Mouse (Mus musculus): ENCODE measurements at regions not wholly inside any gene's neighbourhood (a gene's known extent, or its start where the extent isn't known, plus 50 kb on each side); places are given as distances from the start of the nearest gene placed in this dataset.

- Histone ChIP-seq H3K4me3 (ENCODE audit: control insufficient read depth in 1 of 2, insufficient read depth in 1 of 2, low read depth in 2 of 2, low read length in 2 of 2) (no peak overlapping the region), H3K9me3 (replicated peaks; ENCODE audit: insufficient read depth, low read length) (no peaks in the 10 kb centered on the region), H3K27ac (ENCODE audit: control insufficient read depth, low read depth, low read length) (no peak overlapping the region), H3K9ac (ENCODE audit: control insufficient read depth, low read depth, low read length, poor library complexity, severe bottlenecking) (no peak overlapping the region), H3K79me2 (ENCODE audit: control insufficient read depth, insufficient read depth, low read length, poor library complexity) (no peaks in the 10 kb centered on the region), H3K27me3 (ENCODE audit: control insufficient read depth in 1 of 2, insufficient read depth in 2 of 2, low read length in 2 of 2) (no peaks in the 10 kb centered on the region), H3K36me3 (ENCODE audit: control insufficient read depth in 1 of 2, insufficient read depth in 2 of 2, low read length in 2 of 2) (no peaks in the 10 kb centered on the region), H3K4me1 (ENCODE audit: control insufficient read depth in 1 of 2, insufficient read depth in 2 of 2, low read length in 2 of 2) (no peaks in the 10 kb centered on the region)
- no peak for TF ChIP-seq ETS1 (IDR thresholded peaks at IDR 0.05; ENCODE audit: low read depth, low read length)
- TF ChIP-seq MYB (IDR thresholded peaks at IDR 0.05; ENCODE audit: low read depth, low read length) = no peak
- no peak for TF ChIP-seq TBP (IDR thresholded peaks at IDR 0.05; ENCODE audit: low read depth, low read length)
- TF ChIP-seq MAX (IDR thresholded peaks at IDR 0.05; ENCODE audit: low read length) = no peak
- no peak for TF ChIP-seq SIN3A (IDR thresholded peaks at IDR 0.05; ENCODE audit: low read length)
- no peak for TF ChIP-seq USF1 (IDR thresholded peaks at IDR 0.05; ENCODE audit: low read depth, low read length)
- TF ChIP-seq JUND (IDR thresholded peaks at IDR 0.05; ENCODE audit: low read depth, low read length) = no peak
- no peak for TF ChIP-seq ZKSCAN1 (IDR thresholded peaks at IDR 0.05; ENCODE audit: low read depth, low read length)
- no peak for TF ChIP-seq TCF12 (IDR thresholded peaks at IDR 0.05; ENCODE audit: low read depth, low read length)
- no peak for TF ChIP-seq ELF1 (IDR thresholded peaks at IDR 0.05; ENCODE audit: low read depth, low read length)
- TF ChIP-seq POLR2A (IDR thresholded peaks at IDR 0.05; ENCODE audit: control insufficient read depth in 1 of 2, insufficient read depth in 1 of 2, low read depth in 1 of 2, low read length in 2 of 2, poor library complexity in 1 of 2) = no peak
- TF ChIP-seq MXI1 (IDR thresholded peaks at IDR 0.05; ENCODE audit: low read depth, low read length) = no peak
- TF ChIP-seq CTCF (IDR thresholded peaks at IDR 0.05 in 2 of 3, conservative IDR thresholded peaks at IDR 0.05 in 1 of 3; ENCODE audit: control insufficient read depth in 1 of 3, insufficient read depth in 1 of 3, low read depth in 2 of 3, low read length in 3 of 3, poor library complexity in 1 of 3, severe bottlenecking in 1 of 3) = no peak
- no peak for TF ChIP-seq GABPA (IDR thresholded peaks at IDR 0.05; ENCODE audit: low read depth, low read length)
- no peak for TF ChIP-seq SMC3 (IDR thresholded peaks at IDR 0.05; ENCODE audit: low read depth, low read length)
- no peak for DNase-seq (ENCODE audit: low read depth, low spot score)
These were observed 451.1 kb upstream of the Cntn3 start for GRCm38 (mm10) chr6:103024006-103024405.

DNA sequence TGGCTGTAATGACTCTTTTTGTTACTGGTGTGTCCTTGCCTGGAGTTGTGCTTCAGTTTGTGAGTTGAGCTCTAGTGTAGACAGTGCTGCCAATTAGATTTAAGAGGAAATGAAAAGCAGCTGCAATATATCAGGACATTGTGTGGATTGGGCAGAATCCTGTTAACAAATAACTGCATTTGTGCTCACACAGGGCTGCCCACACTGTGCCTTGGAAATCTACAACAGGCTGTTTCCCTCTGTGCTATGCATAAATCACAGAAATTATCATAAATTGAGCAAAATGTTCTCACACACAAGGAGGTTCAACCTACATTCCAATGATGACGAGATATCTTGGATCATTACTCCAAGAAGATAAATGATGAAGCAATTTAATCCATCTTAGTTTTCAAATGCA is 455.2 kb upstream of the Cntn3 start:
- no peaks in the 10 kb centered on the region for H3K36me3 ChIP-seq (ENCODE audit: control insufficient read depth in 1 of 2, insufficient read depth in 2 of 2, low read length in 2 of 2)
- TF ChIP-seq POLR2A (IDR thresholded peaks at IDR 0.05; ENCODE audit: control insufficient read depth in 1 of 2, insufficient read depth in 1 of 2, low read depth in 1 of 2, low read length in 2 of 2, poor library complexity in 1 of 2) (no peak), NRF1 (IDR thresholded peaks at IDR 0.05; ENCODE audit: insufficient read depth, low read depth, low read length, poor library complexity, severe bottlenecking) (no peak), E2F4 (IDR thresholded peaks at IDR 0.05; ENCODE audit: borderline replicate concordance, low read depth, low read length) (no peak), CHD2 (IDR thresholded peaks at IDR 0.05; ENCODE audit: low read length) (no peak), USF2 (IDR thresholded peaks at IDR 0.05; ENCODE audit: borderline replicate concordance in 1 of 2, insufficient read depth in 1 of 2, low read depth in 1 of 2, low read length in 2 of 2) (no peak), GABPA (IDR thresholded peaks at IDR 0.05; ENCODE audit: low read depth, low read length) (no peak), TAL1 (IDR thresholded peaks at IDR 0.05; ENCODE audit: low read length) (no peak), ETS1 (IDR thresholded peaks at IDR 0.05; ENCODE audit: low read depth, low read length) (no peak), TCF12 (IDR thresholded peaks at IDR 0.05; ENCODE audit: low read depth, low read length) (no peak), TBP (IDR thresholded peaks at IDR 0.05; ENCODE audit: low read depth, low read length) (no peak), SIN3A (IDR thresholded peaks at IDR 0.05; ENCODE audit: low read length) (no peak), NELFE (IDR thresholded peaks at IDR 0.05; ENCODE audit: low read depth, low read length) (no peak), MAFK (IDR thresholded peaks at IDR 0.05; ENCODE audit: borderline replicate concordance, low read depth, low read length) (no peak), CHD1 (IDR thresholded peaks at IDR 0.05; ENCODE audit: low read depth, low read length) (no peak), EP300 (IDR thresholded peaks at IDR 0.05; ENCODE audit: low read depth in 1 of 2, low read length in 2 of 2) (no peak), MYC (IDR thresholded peaks at IDR 0.05; ENCODE audit: low read depth, low read length) (no peak), MEF2A (IDR thresholded peaks at IDR 0.05; ENCODE audit: extremely low read depth, insufficient replicate concordance, low read depth, low read length, poor library complexity, severe bottlenecking) (no peak), HCFC1 (IDR thresholded peaks at IDR 0.05; ENCODE audit: low read depth, low read length) (no peak), BHLHE40 (IDR thresholded peaks at IDR 0.05; ENCODE audit: borderline replicate concordance, low read depth, low read length) (no peak)
- H3K9ac ChIP-seq (ENCODE audit: control insufficient read depth, low read depth, low read length, poor library complexity, severe bottlenecking) = no peak overlapping the region
- no peaks in the 10 kb centered on the region for H3K9me3 ChIP-seq (replicated peaks; ENCODE audit: insufficient read depth, low read length)
- DNase-seq (ENCODE audit: low read depth, low spot score) = no peak
- H3K4me1 ChIP-seq (ENCODE audit: control insufficient read depth in 1 of 2, insufficient read depth in 2 of 2, low read length in 2 of 2) = no peaks in the 10 kb centered on the region
- H3K4me3 ChIP-seq (ENCODE audit: control insufficient read depth in 1 of 2, insufficient read depth in 1 of 2, low read depth in 2 of 2, low read length in 2 of 2) = no peak overlapping the region
- no peaks in the 10 kb centered on the region for H3K79me2 ChIP-seq (ENCODE audit: control insufficient read depth, insufficient read depth, low read length, poor library complexity)
- no peak overlapping the region for H3K27ac ChIP-seq (ENCODE audit: control insufficient read depth, low read depth, low read length)
- H3K27me3 ChIP-seq (ENCODE audit: control insufficient read depth in 1 of 2, insufficient read depth in 2 of 2, low read length in 2 of 2) = no peaks in the 10 kb centered on the region

All from MEL (cell line).